Mouse (Mus musculus) midbrain, embryonic 10.5 days (tissue): ENCODE data around the gene Sik1. TPM values are rescaled to one million over a fixed set of nuclear protein-coding genes. Genes with fewer than 3 reads are reported as not detected.

Experiments used
- DNase-seq: peaks from one replicate; pipeline ENCODE4 v3.0.0-alpha.2; 2017; ENCODE audit warnings: low spot score
- H3K27ac ChIP-seq: fragments of 300-500 bp; sonication (generic); replicated peaks from 2 replicates; pipeline ENCODE4 v1.5.1; 2016; ENCODE audit warnings: mild to moderate bottlenecking
- H3K27me3 ChIP-seq: fragments of 300-500 bp; sonication (generic); 2 replicates; pipeline ENCODE4 v1.6.1; 2016; ENCODE audit warnings: low read depth, mild to moderate bottlenecking; ENCODE audit not compliant: poor library complexity, severe bottlenecking
- H3K36me3 ChIP-seq: fragments of 300-500 bp; sonication (generic); 2 replicates; pipeline ENCODE4 v1.6.1; 2016; ENCODE audit warnings: mild to moderate bottlenecking, moderate library complexity
- H3K4me1 ChIP-seq: fragments of 300-500 bp; sonication (generic); 2 replicates; pipeline ENCODE4 v1.6.1; 2016
- H3K4me3 ChIP-seq: fragments of 300-500 bp; sonication (generic); 2 replicates; pipeline ENCODE4 v1.5.1; 2016; ENCODE audit warnings: mild to moderate bottlenecking, moderate library complexity
- H3K9me3 ChIP-seq: fragments of 300-500 bp; sonication (generic); replicated peaks from 2 replicates; pipeline ENCODE4 v1.6.1; 2016; ENCODE audit warnings: mild to moderate bottlenecking
- WGBS: fragments of 180-500 bp; shearing (Covaris S2); methylation state at CpG from one replicate; pipeline ENCODE4 v1.1.7; 2016; 5-methylcytosine and 5-hydroxymethylcytosine counted together
- polyA plus RNA-seq: library from polyadenylated mRNA; unstranded; fragments of >200 nt; fragmentation: Nextera tagmentation; extraction: Ambion mirVana; gene quantifications from 2 replicates; pipeline ENCODE4 v1.2.1, GENCODE M21; 2016

The Sik1 gene
- 9.2 TPM in 2 replicates for polyA plus RNA-seq

- Histone ChIP-seq H3K9me3 (no peaks in the 10 kb centered on the region), H3K4me3 (peak within 1 kb of the TSS; percentile 73), H3K27me3 (peaks cover 4% of the 10 kb centered on the region; the same call in 1 of the 2 replicates), H3K4me1 (peaks cover 49% of the 10 kb centered on the region), H3K36me3 (peaks cover 21% of the 10 kb centered on the region), H3K27ac (peak within 1 kb of the TSS; percentile 90)
- peak; percentile 98 for DNase-seq
- WGBS = under 1% methylated on average over 80 of the region's 92 CpGs
These were observed at the start of gene Sik1 for GRCm38 (mm10) chr17:31855597-31856518. Sik1 (minus strand) TSS chr17:31855804.

DNA sequence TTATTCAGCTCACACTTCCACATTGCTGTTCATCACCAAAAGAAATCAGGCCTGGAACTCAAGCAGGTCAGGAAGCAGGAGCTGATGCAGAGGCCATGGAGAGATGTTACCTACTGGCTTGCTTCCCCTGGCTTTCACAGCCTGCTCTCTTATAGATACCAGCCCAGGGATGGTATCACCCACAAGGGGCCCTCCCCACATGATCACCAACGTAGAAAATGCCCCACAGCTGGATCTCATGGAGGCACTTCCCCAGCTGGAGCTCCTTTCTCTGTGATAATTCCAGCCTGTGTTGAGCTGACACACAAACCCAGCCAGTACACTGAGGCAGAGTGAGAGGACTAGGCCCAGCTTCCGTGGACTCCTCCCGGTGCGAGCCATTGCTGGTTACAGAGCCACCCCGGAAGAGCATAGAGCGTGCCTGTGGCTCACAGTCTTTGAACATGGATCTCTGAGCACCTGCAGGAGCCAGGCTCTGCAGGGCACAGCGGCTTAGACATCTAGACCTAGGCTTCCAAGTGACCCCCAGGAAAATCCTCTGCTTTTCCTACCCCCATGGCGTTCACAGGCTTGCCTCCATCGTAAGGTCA lies 49.7 kb upstream of the Sik1 start:
- no peak for DNase-seq
- Histone ChIP-seq H3K27me3 (no peaks in the 10 kb centered on the region), H3K9me3 (no peaks in the 10 kb centered on the region), H3K36me3 (no peaks in the 10 kb centered on the region), H3K4me1 (peaks cover 3% of the 10 kb centered on the region; the same call in 1 of the 2 replicates), H3K4me3 (no peak overlapping the region), H3K27ac (peak overlapping the region; percentile 55; the same call in 1 of the 2 replicates)
- WGBS = 83% methylated on average over 9 of the region's 9 CpGs

DNA sequence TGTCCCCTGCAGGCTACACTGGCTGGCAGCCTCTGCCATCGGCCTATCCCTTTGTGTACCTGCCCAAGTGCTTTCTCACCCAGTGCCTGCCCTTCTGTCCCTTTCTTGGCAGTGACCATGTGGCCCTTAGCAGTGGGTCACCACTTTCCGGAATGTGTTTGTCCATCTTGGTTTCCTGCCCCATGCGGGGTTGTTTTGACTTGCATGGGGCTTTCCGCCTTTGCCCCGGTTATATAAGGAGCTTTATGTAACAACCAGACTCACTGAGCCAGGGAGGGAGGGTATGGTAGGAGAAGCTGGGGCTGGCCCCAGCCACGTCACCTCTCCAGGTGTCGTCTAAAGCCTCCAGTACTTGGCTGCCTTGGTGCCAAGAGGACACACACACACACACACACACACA lies 48.4 kb upstream of the Sik1 start:
- H3K27ac ChIP-seq = no peak overlapping the region
- H3K4me3 ChIP-seq = no peak overlapping the region
- DNase-seq = no peak
- no peaks in the 10 kb centered on the region for H3K27me3 ChIP-seq
- H3K36me3 ChIP-seq = no peaks in the 10 kb centered on the region
- WGBS = 79% methylated on average over 7 of the region's 7 CpGs
- H3K4me1 ChIP-seq = peaks cover 3% of the 10 kb centered on the region; the same call in 1 of the 2 replicates
- no peaks in the 10 kb centered on the region for H3K9me3 ChIP-seq

DNA sequence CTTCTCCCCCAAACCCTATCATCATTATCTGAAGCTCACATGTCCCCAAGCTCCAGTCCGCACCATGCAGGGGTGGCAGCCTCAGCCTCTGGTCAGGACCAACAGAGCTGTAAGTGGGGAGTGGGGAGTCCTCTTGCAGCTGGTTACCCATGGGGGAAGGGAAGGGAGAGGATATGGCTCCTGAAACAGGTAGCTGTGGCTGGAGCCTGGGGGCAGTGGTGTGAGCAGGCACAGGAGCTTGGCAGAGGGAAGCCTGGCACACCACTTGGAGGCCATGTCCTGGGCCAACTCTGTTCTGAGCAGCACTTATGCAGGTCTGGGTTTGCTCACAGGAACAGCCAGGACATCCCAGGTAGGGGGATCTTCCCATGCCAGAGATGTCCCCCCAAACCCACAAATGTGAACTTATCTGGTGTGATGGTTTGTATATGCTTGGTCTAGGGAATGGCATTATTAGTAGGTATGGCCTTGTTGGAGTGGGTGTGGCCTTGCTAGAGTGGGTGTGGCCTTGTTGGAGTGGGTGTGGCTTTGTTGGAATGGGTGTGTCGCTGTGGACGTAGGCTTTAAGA lies 47.1 kb upstream of the Sik1 start:
- Histone ChIP-seq H3K36me3 (no peaks in the 10 kb centered on the region), H3K27me3 (no peaks in the 10 kb centered on the region), H3K4me3 (no peak overlapping the region), H3K9me3 (no peaks in the 10 kb centered on the region), H3K4me1 (peaks cover 3% of the 10 kb centered on the region; the same call in 1 of the 2 replicates), H3K27ac (no peak overlapping the region)
- no peak for DNase-seq
- 69% methylated on average over 3 of the region's 3 CpGs for WGBS

- H3K4me1 ChIP-seq = no peaks in the 10 kb centered on the region
- no peaks in the 10 kb centered on the region for H3K9me3 ChIP-seq
- no peak overlapping the region for H3K4me3 ChIP-seq
- 82% methylated on average over 11 of the region's 11 CpGs for WGBS
- H3K36me3 ChIP-seq = no peaks in the 10 kb centered on the region
- H3K27me3 ChIP-seq = no peaks in the 10 kb centered on the region
- H3K27ac ChIP-seq = no peak overlapping the region
- no peak for DNase-seq
These were observed 46.0 kb upstream of the Sik1 start for GRCm38 (mm10) chr17:31901461-31902204.

- no peaks in the 10 kb centered on the region for H3K27me3 ChIP-seq
- no peak overlapping the region for H3K4me3 ChIP-seq
- 72% methylated on average over 5 of the region's 5 CpGs for WGBS
- no peak for DNase-seq
- no peaks in the 10 kb centered on the region for H3K36me3 ChIP-seq
- no peaks in the 10 kb centered on the region for H3K4me1 ChIP-seq
- H3K27ac ChIP-seq = no peak overlapping the region
- H3K9me3 ChIP-seq = no peaks in the 10 kb centered on the region
These were observed 43.3 kb upstream of the Sik1 start for GRCm38 (mm10) chr17:31898941-31899340.

GRCm38 (mm10) chr17:31897186-31897793 lies 41.7 kb upstream of the Sik1 start:
- WGBS = 82% methylated on average over 4 of the region's 4 CpGs
- H3K4me3 ChIP-seq = no peak overlapping the region
- DNase-seq = no peak
- no peaks in the 10 kb centered on the region for H3K36me3 ChIP-seq
- H3K27ac ChIP-seq = no peak overlapping the region
- peaks cover 5% of the 10 kb centered on the region for H3K4me1 ChIP-seq
- H3K9me3 ChIP-seq = no peaks in the 10 kb centered on the region
- H3K27me3 ChIP-seq = no peaks in the 10 kb centered on the region

GRCm38 (mm10) chr17:31896751-31897150 lies 41.1 kb upstream of the Sik1 start:
- Histone ChIP-seq H3K4me1 (peaks cover 5% of the 10 kb centered on the region), H3K27me3 (no peaks in the 10 kb centered on the region), H3K9me3 (no peaks in the 10 kb centered on the region), H3K36me3 (no peaks in the 10 kb centered on the region), H3K27ac (no peak overlapping the region), H3K4me3 (no peak overlapping the region)
- DNase-seq = no peak
- WGBS = 75% methylated on average over 3 of the region's 3 CpGs

GRCm38 (mm10) chr17:31896311-31896710 lies 40.7 kb upstream of the Sik1 start:
- Histone ChIP-seq H3K27ac (no peak overlapping the region), H3K4me1 (peaks cover 5% of the 10 kb centered on the region), H3K36me3 (no peaks in the 10 kb centered on the region), H3K4me3 (no peak overlapping the region), H3K27me3 (no peaks in the 10 kb centered on the region), H3K9me3 (no peaks in the 10 kb centered on the region)
- no peak for DNase-seq
- 95% methylated on average over 7 of the region's 7 CpGs for WGBS

- Histone ChIP-seq H3K4me3 (no peak overlapping the region), H3K27me3 (no peaks in the 10 kb centered on the region), H3K9me3 (no peaks in the 10 kb centered on the region), H3K27ac (no peak overlapping the region), H3K36me3 (no peaks in the 10 kb centered on the region), H3K4me1 (peaks cover 24% of the 10 kb centered on the region)
- DNase-seq = no peak
- WGBS = 89% methylated on average over 5 of the region's 5 CpGs
These were observed 37.9 kb upstream of the Sik1 start for GRCm38 (mm10) chr17:31893371-31894060.

- no peaks in the 10 kb centered on the region for H3K9me3 ChIP-seq
- H3K4me1 ChIP-seq = peaks cover 24% of the 10 kb centered on the region
- H3K36me3 ChIP-seq = no peaks in the 10 kb centered on the region
- peak overlapping the region; percentile 7; the same call in 1 of the 2 replicates for H3K27ac ChIP-seq
- WGBS = 57% methylated on average over 10 of the region's 10 CpGs
- no peak overlapping the region for H3K4me3 ChIP-seq
- no peaks in the 10 kb centered on the region for H3K27me3 ChIP-seq
- DNase-seq = no peak
These were observed 37.1 kb upstream of the Sik1 start for GRCm38 (mm10) chr17:31892750-31893149.
